Mouse (Mus musculus): ENCODE measurements around the gene Ciz1. TPM values are rescaled to one million over a fixed set of nuclear protein-coding genes. Genes with fewer than 3 reads are reported as not detected.

The Ciz1 gene
- polyA plus RNA-seq, 1 experiment from 2014 or later = 24.8 TPM

GRCm38 (mm10) chr2:32427720-32428119 lies 75.6 kb downstream of the Ciz1 start:
- H3K4me2 ChIP-seq = no peak overlapping the region
- H3K4me3 ChIP-seq = no peak overlapping the region
- H3K9ac ChIP-seq = no peak overlapping the region
- no peaks in the 10 kb centered on the region for H3K27me3 ChIP-seq (replicated peaks)
- ATAC-seq = no peak
- 75% methylated on average over 5 of the region's 5 CpGs for WGBS (ENCODE audit: insufficient replicate concordance)
- H3K9me3 ChIP-seq (replicated peaks) = no peaks in the 10 kb centered on the region
- no peak overlapping the region for H3K27ac ChIP-seq
- H3K4me1 ChIP-seq = peaks cover 72% of the 10 kb centered on the region
- H3K36me3 ChIP-seq = 0 out of 2 replicates have a peak, but pooled peaks cover 2% of the 10 kb centered on the region

- peak overlapping the region; percentile 4; the same call in 1 of the 2 replicates for H3K4me2 ChIP-seq
- no peaks in the 10 kb centered on the region for H3K9me3 ChIP-seq (replicated peaks)
- H3K27me3 ChIP-seq (replicated peaks) = no peaks in the 10 kb centered on the region
- H3K36me3 ChIP-seq = 0 out of 2 replicates have a peak, but pooled peaks cover 2% of the 10 kb centered on the region
- no peak overlapping the region for H3K27ac ChIP-seq
- 60% methylated on average over 8 of the region's 8 CpGs for WGBS (ENCODE audit: insufficient replicate concordance)
- peak; percentile 23; the same call in 1 of the 2 replicates for ATAC-seq
- peaks cover 72% of the 10 kb centered on the region for H3K4me1 ChIP-seq
- H3K9ac ChIP-seq = no peak overlapping the region
- H3K4me3 ChIP-seq = no peak overlapping the region
Measured at GRCm38 (mm10) chr2:32428262-32428722, 76.2 kb downstream of the Ciz1 start.

- Histone ChIP-seq H3K9me3 (replicated peaks) (no peaks in the 10 kb centered on the region), H3K4me3 (no peak overlapping the region), H3K27me3 (replicated peaks) (no peaks in the 10 kb centered on the region), H3K27ac (no peak overlapping the region), H3K9ac (no peak overlapping the region), H3K36me3 (0 out of 2 replicates have a peak, but pooled peaks cover 2% of the 10 kb centered on the region), H3K4me1 (peaks cover 66% of the 10 kb centered on the region), H3K4me2 (0 out of 2 replicates have a peak overlapping the region, but pooled peaks have one; percentile 4)
- 0 out of 2 replicates have a peak, but pooled peaks have one; percentile 30 for ATAC-seq
- WGBS (ENCODE audit: insufficient replicate concordance) = 47% methylated on average over 4 of the region's 4 CpGs
Measured at GRCm38 (mm10) chr2:32429215-32429891, 77.2 kb downstream of the Ciz1 start.

Small RNA genes lying within 50 kb of the gene (microRNA-seq; reads per million reads assigned to microRNA genes)
- gene Gm23363 (1.1 reads per million), gene Mir199b (418 reads per million, percentile 64 among the genes with 10 or more reads in this experiment)

Other genes with a start within 250 kb of the Ciz1 start
- gene Prrc2b, start 201.2 kb upstream of the Ciz1 start, polyA plus RNA-seq (2016; fragmentation: Nextera tagmentation; extraction: Ambion mirVana) = 20.8 and 23.6 TPM in 2 replicates
- 19.1 and 20.0 TPM in 2 replicates for gene Pomt1, start 115.7 kb upstream of the Ciz1 start, polyA plus RNA-seq (2016; fragmentation: Nextera tagmentation; extraction: Ambion mirVana)
- 39.9 and 42.0 TPM in 2 replicates for gene Uck1, start 92.2 kb upstream of the Ciz1 start, polyA plus RNA-seq (2016; fragmentation: Nextera tagmentation; extraction: Ambion mirVana)
- 13.0 and 14.4 TPM in 2 replicates for gene Golga2, start 64.9 kb upstream of the Ciz1 start, polyA plus RNA-seq (2016; fragmentation: Nextera tagmentation; extraction: Ambion mirVana)
- 214 and 218 TPM in 2 replicates for gene Swi5, start 64.3 kb upstream of the Ciz1 start, polyA plus RNA-seq (2016; fragmentation: Nextera tagmentation; extraction: Ambion mirVana)
- 2.4 and 3.1 TPM in 2 replicates for gene Dnm1, start 1.0 kb downstream of the Ciz1 start, polyA plus RNA-seq (2016; fragmentation: Nextera tagmentation; extraction: Ambion mirVana)
- 36.2 and 40.6 TPM in 2 replicates for gene 1110008P14Rik, start 29.6 kb downstream of the Ciz1 start, polyA plus RNA-seq (2016; fragmentation: Nextera tagmentation; extraction: Ambion mirVana)
- 15.2 and 17.7 TPM in 2 replicates for gene Lcn2, start 35.9 kb downstream of the Ciz1 start, polyA plus RNA-seq (2016; fragmentation: Nextera tagmentation; extraction: Ambion mirVana)
- 19.3 and 21.1 TPM in 2 replicates for gene Ptges2, start 43.6 kb downstream of the Ciz1 start, polyA plus RNA-seq (2016; fragmentation: Nextera tagmentation; extraction: Ambion mirVana)
- 2.9 and 3.2 TPM in 2 replicates for gene Naif1, start 98.1 kb downstream of the Ciz1 start, polyA plus RNA-seq (2016; fragmentation: Nextera tagmentation; extraction: Ambion mirVana)
- gene Slc25a25, start 99.1 kb downstream of the Ciz1 start, polyA plus RNA-seq (2016; fragmentation: Nextera tagmentation; extraction: Ambion mirVana) = 11.4 and 11.9 TPM in 2 replicates
- 2.4 and 2.5 TPM in 2 replicates for gene Fam102a, start 183.0 kb downstream of the Ciz1 start, polyA plus RNA-seq (2016; fragmentation: Nextera tagmentation; extraction: Ambion mirVana)
- 69.5 and 73.8 TPM in 2 replicates for gene Dpm2, start 218.5 kb downstream of the Ciz1 start, polyA plus RNA-seq (2016; fragmentation: Nextera tagmentation; extraction: Ambion mirVana)
- 0.13 TPM in 1 of 2 replicates, not detected in the other for gene Pip5kl1, start 222.5 kb downstream of the Ciz1 start, polyA plus RNA-seq (2016; fragmentation: Nextera tagmentation; extraction: Ambion mirVana)
- gene 9430097D07Rik, start 223.4 kb downstream of the Ciz1 start, polyA plus RNA-seq (2016; fragmentation: Nextera tagmentation; extraction: Ambion mirVana) = not detected in 2 replicates
- gene St6galnac4, start 234.8 kb downstream of the Ciz1 start, polyA plus RNA-seq (2016; fragmentation: Nextera tagmentation; extraction: Ambion mirVana) = 17.5 and 18.9 TPM in 2 replicates
- gene St6galnac6, start 247.4 kb downstream of the Ciz1 start, polyA plus RNA-seq (2016; fragmentation: Nextera tagmentation; extraction: Ambion mirVana) = 14.5 and 15.4 TPM in 2 replicates

Measured in liver, embryonic 12.5 days (tissue).